Mouse (Mus musculus): Measurements from ENCODE around the gene Fam149a.
"Not testable (repeated sequence)": the region's sequence is repeated elsewhere in the genome, so short reads cannot be mapped to it uniquely, and the experiment has no call there.

Fam149a gene

DNA sequence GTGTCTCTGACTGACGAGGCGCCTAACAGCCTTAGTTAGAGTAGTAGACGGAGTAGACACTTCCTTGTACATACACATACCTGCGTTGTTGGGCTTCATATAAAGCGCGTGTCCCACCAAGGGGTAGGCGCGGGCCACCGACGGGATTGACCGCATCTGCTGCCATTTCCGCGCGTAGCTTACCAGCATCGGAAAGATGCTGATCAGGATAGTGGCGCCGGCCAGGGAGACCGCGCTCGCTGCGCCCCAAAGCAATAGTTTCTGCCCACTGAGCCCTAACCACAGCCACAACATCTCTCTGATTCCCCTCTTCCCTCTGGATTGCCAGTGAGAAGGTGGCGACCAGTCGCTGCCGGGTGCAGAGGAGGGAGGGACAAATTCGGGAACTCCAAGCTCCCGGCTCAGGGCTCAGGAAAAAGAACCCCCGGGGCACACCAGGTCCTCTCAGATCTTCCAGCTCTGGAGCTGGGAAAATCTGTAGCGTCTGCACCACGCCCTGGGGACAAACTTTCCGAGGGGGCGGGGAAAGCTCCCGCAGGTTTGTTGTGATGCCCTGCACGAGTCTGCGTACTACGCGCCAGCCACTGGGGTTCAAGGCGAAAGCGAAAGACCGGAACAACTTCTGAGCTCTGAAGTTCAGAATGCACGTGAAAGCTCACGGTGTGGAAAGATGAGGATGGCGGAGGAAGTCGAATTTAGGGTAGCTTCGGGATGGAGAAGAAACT is 49.2 kb downstream of the Fam149a start, which contains the start of gene Cyp4v3:
Gene Cyp4v3 (minus strand): TSS at position 532 of the 725 bp plus-strand sequence.
- DNase-seq (ENCODE audit: low spot score), result no peak

DNA sequence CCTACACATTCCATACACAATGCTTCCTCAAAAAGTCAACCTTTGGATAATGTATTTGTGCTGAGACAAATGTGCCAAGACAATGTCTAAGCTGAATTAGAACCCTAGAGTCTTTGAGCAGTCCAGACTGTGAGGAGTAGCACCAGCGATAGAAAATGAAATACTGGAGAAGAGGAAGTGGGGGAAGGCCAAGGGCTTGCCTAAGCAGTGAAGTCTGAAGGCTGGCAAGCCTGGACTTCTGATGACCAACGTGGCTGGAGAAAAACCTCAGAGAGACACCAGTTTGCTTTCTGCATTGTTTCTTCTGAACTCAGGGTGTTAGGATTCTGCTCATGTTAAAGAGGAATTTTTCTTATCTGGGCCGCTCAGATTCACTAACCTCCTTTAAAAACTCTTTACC is 51.2 kb downstream of the Fam149a start:
- no peak for DNase-seq (ENCODE audit: low spot score)

DNA sequence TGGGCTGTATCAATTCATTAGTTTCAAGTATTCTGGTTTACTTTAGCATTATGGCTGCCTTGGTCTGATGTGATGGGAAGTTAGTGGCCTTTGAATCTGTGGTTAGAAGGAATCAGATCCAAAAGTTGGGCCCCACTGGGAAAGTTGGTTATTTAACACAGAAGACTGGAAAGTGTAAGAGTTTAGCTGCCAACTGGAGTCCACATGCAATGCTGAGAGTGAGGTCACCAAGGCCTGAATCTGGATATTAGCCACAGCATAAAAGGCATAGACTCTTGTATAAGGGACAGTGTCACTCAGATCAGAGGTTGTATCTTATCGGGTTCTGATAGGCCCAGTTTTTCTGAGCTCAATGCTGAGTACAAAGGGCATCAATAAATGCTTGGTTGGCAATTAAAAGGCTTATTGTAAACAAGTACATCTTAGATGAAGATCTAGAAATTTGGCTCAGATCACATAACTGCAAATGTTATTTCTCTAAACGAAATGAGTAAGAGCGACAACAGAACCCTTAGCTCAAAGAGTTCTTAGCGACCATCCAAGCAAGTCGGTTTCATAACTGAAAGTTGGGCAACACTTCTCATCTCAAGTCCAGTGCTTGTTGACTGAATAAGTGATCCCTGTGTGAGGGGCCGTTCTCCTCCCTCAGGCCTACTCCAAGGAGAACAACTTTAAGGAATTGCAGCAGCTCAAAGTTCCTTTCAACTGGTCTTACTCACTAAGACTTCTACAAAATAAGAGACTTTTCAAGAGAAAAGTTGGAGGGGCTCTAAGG is 52.7 kb downstream of the Fam149a start:
- no peak for DNase-seq (ENCODE audit: low spot score)

DNA sequence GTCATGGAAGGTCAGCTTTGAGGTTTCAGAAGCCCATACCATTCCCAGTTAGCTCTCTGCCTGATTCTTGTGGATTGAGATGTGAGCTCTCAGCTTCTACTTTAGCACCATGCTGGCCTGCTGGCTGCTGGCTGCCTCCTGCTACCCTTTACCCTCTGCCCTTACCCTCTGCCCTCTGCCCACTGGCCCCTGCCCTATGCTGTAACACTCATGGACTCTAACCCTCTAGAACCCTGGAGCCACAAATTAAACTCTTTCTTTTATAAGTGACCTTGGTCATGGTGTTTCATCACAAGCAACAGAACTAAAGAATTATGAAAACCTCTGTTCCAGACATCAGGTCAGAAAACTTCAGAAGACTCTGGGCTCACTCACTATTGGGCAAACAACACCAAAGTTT is 55.0 kb downstream of the Fam149a start:
- not testable (repeated sequence) for DNase-seq (ENCODE audit: low spot score)

DNA sequence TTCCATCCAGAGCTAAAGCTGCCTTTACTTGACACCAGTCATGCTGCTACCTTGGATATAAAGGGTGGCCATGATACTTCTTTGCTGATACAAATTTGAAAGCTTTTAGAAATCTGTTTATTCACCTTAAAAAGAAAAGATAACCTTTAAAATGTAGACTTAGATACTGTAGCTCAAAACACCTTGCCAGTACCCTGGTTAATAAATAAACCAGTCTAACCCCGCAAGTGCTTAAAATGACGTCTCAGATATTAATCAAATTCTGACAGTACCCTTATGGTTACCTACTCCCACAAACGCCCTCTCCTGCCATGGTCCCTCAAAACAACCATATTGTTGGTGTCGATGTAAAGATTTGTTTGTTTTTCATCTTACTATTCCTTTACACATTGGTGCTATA is 57.9 kb downstream of the Fam149a start:
- DNase-seq (ENCODE audit: low spot score), result no peak

DNA sequence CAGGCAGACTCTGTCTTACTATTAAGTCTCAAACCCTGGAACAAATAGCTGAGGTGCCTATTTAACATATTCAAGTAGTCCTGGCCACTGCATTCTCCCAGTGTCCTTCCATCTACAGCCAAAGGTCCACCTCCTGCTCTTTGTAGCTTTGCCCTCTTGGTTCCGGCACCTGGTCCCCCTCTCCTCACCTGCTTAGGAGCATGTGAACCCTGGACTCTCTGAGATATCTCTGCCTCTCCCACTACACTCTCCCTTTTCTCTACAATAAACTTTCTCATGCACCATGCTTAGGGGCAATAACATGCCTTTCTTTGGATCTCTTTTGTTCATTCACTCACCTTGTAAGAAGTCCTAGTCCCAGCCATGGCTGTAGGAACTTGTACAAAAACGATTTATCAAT is 60.7 kb downstream of the Fam149a start:
- no peak for DNase-seq (ENCODE audit: low spot score)

DNA sequence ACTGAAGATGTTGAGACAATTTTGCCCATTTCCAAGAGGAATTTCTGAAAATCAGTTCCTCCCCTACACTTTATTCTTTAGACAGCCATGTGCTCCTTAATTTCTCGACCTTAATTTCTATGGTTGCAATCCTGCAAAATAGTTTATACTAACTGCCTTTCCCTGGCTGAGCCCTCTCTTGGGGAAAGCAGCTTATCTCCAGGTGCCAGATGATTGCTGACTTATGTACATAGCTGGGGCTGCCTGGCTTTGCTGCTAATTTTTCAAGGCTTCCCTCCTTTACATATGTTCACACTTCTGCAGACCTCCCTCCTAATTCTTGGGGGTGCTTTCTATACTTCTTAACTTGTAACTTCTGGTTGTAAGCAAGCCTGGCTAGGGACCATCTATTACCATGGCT is 61.2 kb downstream of the Fam149a start:
- no peak for DNase-seq (ENCODE audit: low spot score)

DNA sequence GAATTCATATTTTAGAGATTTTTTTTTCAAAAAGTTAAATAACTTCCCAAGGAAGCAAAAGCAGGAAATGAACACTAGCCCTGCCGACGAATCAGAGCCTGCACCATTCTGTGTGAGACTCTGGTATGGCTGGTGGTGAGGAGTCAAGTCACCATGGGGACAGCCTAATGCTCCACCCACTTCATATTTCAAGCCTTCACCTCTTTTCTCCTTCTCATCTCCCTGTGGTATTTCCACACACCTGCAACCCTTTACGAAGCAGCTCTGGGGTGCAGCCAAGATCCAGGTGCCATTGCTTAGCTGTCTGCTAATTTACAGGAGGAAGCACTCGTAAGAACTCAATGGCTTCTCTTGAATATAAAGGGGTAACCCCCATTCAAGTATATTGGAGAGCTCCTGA is 71.1 kb downstream of the Fam149a start:
- no peak for DNase-seq (ENCODE audit: low spot score)

DNA sequence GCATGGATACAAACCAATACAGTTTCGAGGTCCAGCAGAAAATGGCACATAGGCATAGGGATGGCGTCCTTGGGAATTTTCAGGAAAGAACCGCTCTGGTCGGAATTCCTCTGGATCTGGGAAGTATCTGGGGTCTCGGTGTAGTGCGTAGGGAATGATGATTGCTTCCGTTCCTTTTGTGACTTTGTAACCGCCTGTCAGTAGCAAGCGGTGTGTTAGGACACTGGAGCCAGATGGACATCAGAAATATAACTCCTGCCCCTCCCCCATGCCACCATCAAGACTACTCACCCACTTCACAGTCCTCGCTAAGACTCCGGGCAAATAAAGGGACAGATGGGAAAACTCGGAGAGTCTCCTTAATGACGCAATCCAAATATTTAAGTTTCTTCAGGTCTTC is 73.7 kb downstream of the Fam149a start, which contains the start of gene Gm45753:
Gene Gm45753 (minus strand): TSS at position 101 of the 400 bp plus-strand sequence.
- no peak for DNase-seq (ENCODE audit: low spot score)

DNA sequence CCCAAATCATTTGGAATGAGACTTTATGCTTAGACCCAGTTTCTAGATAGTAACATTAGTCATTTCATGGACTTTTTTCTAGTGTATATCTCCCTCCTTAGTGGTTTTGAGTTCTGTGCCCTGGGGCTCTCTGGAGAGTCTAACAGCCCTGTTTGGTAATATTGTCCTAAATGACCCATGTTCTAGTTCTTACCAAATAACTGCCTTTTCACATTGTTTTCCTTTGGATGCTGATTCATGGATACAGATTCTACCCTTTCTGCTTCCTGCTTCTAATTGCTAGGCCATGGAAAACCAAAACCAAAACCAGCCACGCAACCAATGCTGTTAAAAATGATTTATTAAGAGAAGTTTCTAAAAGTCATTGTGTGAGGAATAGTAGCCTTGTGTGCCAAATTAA is 76.6 kb downstream of the Fam149a start:
- no peak for DNase-seq (ENCODE audit: low spot score)

DNA sequence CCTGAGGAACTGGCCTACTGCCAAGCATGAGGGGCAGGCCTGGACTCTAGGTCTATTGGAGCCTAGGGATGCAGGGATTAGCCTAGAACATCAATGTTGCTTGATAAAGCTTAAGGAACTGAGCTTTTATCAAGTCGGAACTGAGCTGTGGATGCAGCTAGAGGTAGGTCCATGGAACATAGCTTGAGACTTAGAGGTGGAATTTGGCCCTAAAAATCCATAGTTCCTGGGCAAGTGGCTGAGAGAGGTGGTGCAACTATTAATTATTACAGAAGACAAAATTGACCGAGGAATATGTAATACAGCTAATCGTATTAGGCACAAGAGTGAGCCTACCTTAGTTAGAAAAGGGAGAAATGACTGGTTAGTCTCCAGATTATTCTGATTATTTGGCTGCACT is 77.7 kb downstream of the Fam149a start:
- DNase-seq (ENCODE audit: low spot score), result no peak

DNA sequence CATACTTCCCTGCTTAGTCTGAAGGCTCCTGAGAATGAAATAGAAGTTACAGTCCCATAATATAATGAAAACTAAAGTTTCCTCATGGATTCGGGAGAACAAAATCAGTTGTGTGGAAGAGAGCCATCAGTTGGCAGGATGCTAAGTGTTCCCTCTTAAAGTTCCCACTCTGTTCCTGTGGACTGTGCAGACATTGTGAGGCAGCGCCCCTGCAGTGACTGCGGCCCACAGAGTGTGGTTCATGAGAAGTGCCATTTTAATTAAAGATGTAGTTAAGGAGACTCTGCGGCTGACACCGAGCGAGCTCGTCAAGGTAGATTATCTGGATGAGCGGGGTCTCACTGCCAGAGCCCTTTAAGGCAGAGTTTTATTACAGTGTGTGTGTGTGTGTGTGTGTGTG is 79.7 kb downstream of the Fam149a start:
- no peak for DNase-seq (ENCODE audit: low spot score)

DNA sequence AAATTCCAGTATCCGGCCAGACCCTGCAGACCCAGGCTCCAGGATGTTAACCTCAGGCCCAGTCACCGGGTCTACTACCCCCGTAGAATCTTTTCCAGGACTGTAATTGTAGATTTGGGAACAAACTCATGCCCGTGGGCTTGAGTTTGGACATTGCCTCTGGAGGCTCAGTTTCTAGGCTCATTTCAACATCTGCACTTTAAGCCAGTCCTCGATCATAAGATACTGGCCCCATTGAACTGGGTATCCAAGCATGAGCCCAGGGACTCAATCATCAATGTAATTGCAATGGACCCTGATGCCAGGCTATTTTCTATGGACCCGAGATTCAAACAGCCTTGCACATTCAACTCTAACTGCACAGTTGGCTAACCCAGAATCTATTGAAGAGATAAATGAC is 86.8 kb downstream of the Fam149a start:
- DNase-seq (ENCODE audit: low spot score), result no peak

DNA sequence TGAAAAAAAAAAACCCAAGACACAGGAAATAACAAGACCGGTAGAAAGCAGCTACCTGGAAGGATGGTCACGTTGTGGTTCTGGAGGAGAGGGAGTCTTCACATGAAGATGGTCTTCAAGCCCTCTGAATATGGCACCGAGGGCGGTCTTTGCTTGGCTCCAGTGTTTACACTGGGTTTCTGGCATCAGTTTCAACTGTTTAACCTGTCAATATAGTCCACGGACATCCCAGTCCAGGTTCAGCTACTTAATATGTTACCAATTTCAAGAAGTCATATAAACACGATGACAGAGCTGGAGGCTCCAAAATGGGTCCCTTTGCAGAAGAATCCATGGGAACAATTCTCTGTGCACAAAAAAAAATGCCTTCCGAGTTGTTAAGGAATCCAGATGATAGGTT is 87.4 kb downstream of the Fam149a start, which contains the start of gene Klkb1:
Gene Klkb1 (minus strand): TSS at position 173 of the 400 bp plus-strand sequence.
- no peak for DNase-seq (ENCODE audit: low spot score)

DNA sequence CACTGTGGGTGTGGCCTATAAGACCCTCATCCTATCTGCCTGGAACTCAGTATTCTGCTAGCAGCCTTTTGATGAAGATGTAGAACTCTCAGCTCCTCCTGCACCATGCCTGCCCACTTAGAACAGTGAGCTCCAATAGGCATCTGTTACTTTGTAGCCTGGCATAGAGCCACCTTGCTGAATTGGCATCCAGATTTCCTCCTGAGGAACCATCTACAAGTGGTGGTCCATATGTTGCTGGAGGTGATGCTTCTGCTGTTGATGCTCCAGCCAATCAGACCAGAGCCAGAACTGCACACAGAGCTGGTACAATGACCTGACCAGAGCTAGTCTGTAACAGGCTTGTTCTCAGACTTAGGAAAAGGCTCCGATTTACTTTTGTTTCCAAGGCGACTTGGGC is 90.3 kb downstream of the Fam149a start:
- no peak for DNase-seq (ENCODE audit: low spot score)
